Mouse (Mus musculus): ENCODE results near the gene Psmd3. TPM values are rescaled to one million over a fixed set of nuclear protein-coding genes. Genes with fewer than 3 reads are reported as not detected.

The Psmd3 gene
- total and polyA plus RNA-seq, 3 experiments = 69.2 to 206 (median 76.1) TPM

- ATAC-seq (ENCODE audit: extremely low read depth, insufficient number of reproducible peaks, low FRiP score, poor library complexity, severe bottlenecking) (peak; percentile 73), DNase-seq (ENCODE audit: low spot score) (peak; percentile 90)
- Histone ChIP-seq H3K27me3 (ENCODE audit: insufficient read depth, low read length) (no peaks in the 10 kb centered on the region), H3K9me3 (replicated peaks) (no peaks in the 10 kb centered on the region), H3K4me3 (ENCODE audit: low read depth, low read length) (peak within 1 kb of the TSS; percentile 80), H3K4me1 (ENCODE audit: insufficient read depth, low read depth, low read length) (peaks cover 72% of the 10 kb centered on the region), H3K36me3 (replicated peaks) (peaks cover 19% of the 10 kb centered on the region)
- TF ChIP-seq POLR2AphosphoS5 (IDR thresholded peaks at IDR 0.05; ENCODE audit: insufficient replicate concordance, low read depth, low read length) = 0 out of 2 replicates have a peak, but pooled peaks have one; percentile 13
- TF ChIP-seq CTCF (IDR thresholded peaks at IDR 0.05; ENCODE audit: low read depth, low read length) = no peak
- no peak for TF ChIP-seq TAL1 (conservative IDR thresholded peaks at IDR 0.05; ENCODE audit: low read depth, low read length)
Measured at GRCm38 (mm10) chr11:98740393-98741050, 58.2 kb downstream of the Psmd3 start, which contains the start of gene Thra. Gene Thra (plus strand): TSS chr11:98740638.

- H3K27me3 ChIP-seq (ENCODE audit: insufficient read depth, low read length) = no peaks in the 10 kb centered on the region
- TF ChIP-seq TAL1 (conservative IDR thresholded peaks at IDR 0.05; ENCODE audit: low read depth, low read length) = no peak
- no peak for TF ChIP-seq CTCF (IDR thresholded peaks at IDR 0.05; ENCODE audit: low read depth, low read length)
- TF ChIP-seq POLR2AphosphoS5 (IDR thresholded peaks at IDR 0.05; ENCODE audit: insufficient replicate concordance, low read depth, low read length) = no peak
- no peak for TF ChIP-seq GATA1 (IDR thresholded peaks at IDR 0.05; ENCODE audit: borderline replicate concordance, low read length)
- TF ChIP-seq GATA2 (IDR thresholded peaks at IDR 0.05; ENCODE audit: borderline replicate concordance, low read depth, low read length) = no peak
- DNase-seq (ENCODE audit: low spot score) = no peak
- H3K4me3 ChIP-seq (ENCODE audit: low read depth, low read length) = peak overlapping the region; percentile 80
- H3K9me3 ChIP-seq (replicated peaks) = no peaks in the 10 kb centered on the region
- peaks cover 78% of the 10 kb centered on the region for H3K4me1 ChIP-seq (ENCODE audit: insufficient read depth, low read depth, low read length)
- H3K36me3 ChIP-seq (replicated peaks) = peaks cover 25% of the 10 kb centered on the region
- no peak for ATAC-seq (ENCODE audit: extremely low read depth, insufficient number of reproducible peaks, low FRiP score, poor library complexity, severe bottlenecking)
Measured at GRCm38 (mm10) chr11:98741051-98741620, 58.8 kb downstream of the Psmd3 start.

- Histone ChIP-seq H3K36me3 (replicated peaks) (peaks cover 31% of the 10 kb centered on the region), H3K9me3 (replicated peaks) (no peaks in the 10 kb centered on the region), H3K4me1 (ENCODE audit: insufficient read depth, low read depth, low read length) (peaks cover 85% of the 10 kb centered on the region), H3K27me3 (ENCODE audit: insufficient read depth, low read length) (no peaks in the 10 kb centered on the region), H3K4me3 (ENCODE audit: low read depth, low read length) (peak overlapping the region; percentile 80)
- ATAC-seq (ENCODE audit: extremely low read depth, insufficient number of reproducible peaks, low FRiP score, poor library complexity, severe bottlenecking) (no peak), DNase-seq (ENCODE audit: low spot score) (peak; percentile 72)
- no peak for TF ChIP-seq GATA2 (IDR thresholded peaks at IDR 0.05; ENCODE audit: borderline replicate concordance, low read depth, low read length)
- TF ChIP-seq TAL1 (conservative IDR thresholded peaks at IDR 0.05; ENCODE audit: low read depth, low read length) = no peak
- no peak for TF ChIP-seq GATA1 (IDR thresholded peaks at IDR 0.05; ENCODE audit: borderline replicate concordance, low read length)
- no peak for TF ChIP-seq CTCF (IDR thresholded peaks at IDR 0.05; ENCODE audit: low read depth, low read length)
- TF ChIP-seq POLR2AphosphoS5 (IDR thresholded peaks at IDR 0.05; ENCODE audit: insufficient replicate concordance, low read depth, low read length) = no peak
Measured at GRCm38 (mm10) chr11:98741622-98742396, 59.5 kb downstream of the Psmd3 start.

GRCm38 (mm10) chr11:98742397-98743291, 60.3 kb downstream of the Psmd3 start:
- Histone ChIP-seq H3K4me3 (ENCODE audit: low read depth, low read length) (peak overlapping the region; percentile 80), H3K9me3 (replicated peaks) (no peaks in the 10 kb centered on the region), H3K27me3 (ENCODE audit: insufficient read depth, low read length) (no peaks in the 10 kb centered on the region), H3K4me1 (ENCODE audit: insufficient read depth, low read depth, low read length) (peaks cover 89% of the 10 kb centered on the region), H3K36me3 (replicated peaks) (peaks cover 35% of the 10 kb centered on the region)
- TF ChIP-seq TAL1 (conservative IDR thresholded peaks at IDR 0.05; ENCODE audit: low read depth, low read length) (no peak), GATA1 (IDR thresholded peaks at IDR 0.05; ENCODE audit: borderline replicate concordance, low read length) (no peak), CTCF (IDR thresholded peaks at IDR 0.05; ENCODE audit: low read depth, low read length) (no peak), GATA2 (IDR thresholded peaks at IDR 0.05; ENCODE audit: borderline replicate concordance, low read depth, low read length) (no peak), POLR2AphosphoS5 (IDR thresholded peaks at IDR 0.05; ENCODE audit: insufficient replicate concordance, low read depth, low read length) (no peak)
- no peak for DNase-seq (ENCODE audit: low spot score)
- no peak for ATAC-seq (ENCODE audit: extremely low read depth, insufficient number of reproducible peaks, low FRiP score, poor library complexity, severe bottlenecking)

- no peak for DNase-seq (ENCODE audit: low spot score)
- Histone ChIP-seq H3K36me3 (replicated peaks) (peaks cover 37% of the 10 kb centered on the region), H3K27me3 (ENCODE audit: insufficient read depth, low read length) (no peaks in the 10 kb centered on the region), H3K9me3 (replicated peaks) (no peaks in the 10 kb centered on the region), H3K4me1 (ENCODE audit: insufficient read depth, low read depth, low read length) (peaks cover 89% of the 10 kb centered on the region), H3K4me3 (ENCODE audit: low read depth, low read length) (peak overlapping the region; percentile 57; the same call in 1 of the 2 replicates)
- ATAC-seq (ENCODE audit: extremely low read depth, insufficient number of reproducible peaks, low FRiP score, poor library complexity, severe bottlenecking) = no peak
- no peak for TF ChIP-seq GATA2 (IDR thresholded peaks at IDR 0.05; ENCODE audit: borderline replicate concordance, low read depth, low read length)
- TF ChIP-seq TAL1 (conservative IDR thresholded peaks at IDR 0.05; ENCODE audit: low read depth, low read length) = no peak
- no peak for TF ChIP-seq GATA1 (IDR thresholded peaks at IDR 0.05; ENCODE audit: borderline replicate concordance, low read length)
- TF ChIP-seq CTCF (IDR thresholded peaks at IDR 0.05; ENCODE audit: low read depth, low read length) = no peak
- TF ChIP-seq POLR2AphosphoS5 (IDR thresholded peaks at IDR 0.05; ENCODE audit: insufficient replicate concordance, low read depth, low read length) = no peak
Measured at GRCm38 (mm10) chr11:98743655-98744345, 61.4 kb downstream of the Psmd3 start.
